In the genomic region with DNA sequence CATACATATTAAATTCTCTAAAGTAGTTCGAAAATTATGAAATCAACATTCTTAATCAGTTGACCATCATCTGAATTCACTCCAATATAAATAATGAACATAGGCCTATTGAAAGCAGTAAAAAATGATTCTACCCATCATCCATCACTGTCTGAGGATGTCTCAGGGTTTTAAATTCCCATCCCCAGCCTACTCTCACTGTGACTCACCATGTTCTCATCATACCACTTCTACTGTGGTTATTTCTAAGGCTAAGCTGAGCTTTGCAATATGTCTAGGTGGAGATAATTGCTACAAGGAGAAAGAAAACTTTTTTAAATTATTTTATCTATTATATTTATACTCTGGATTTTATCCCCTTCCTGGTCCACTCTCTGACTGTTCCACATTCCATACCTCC, we compare ENCODE assay signal across 35 mouse cellular contexts.
"Had no signal": no experiment of that assay in that cellular context is flagged by ENCODE, and none has a peak within 500 bp of the region (broad histone marks: within the 10 kb centered on the region; RNA-seq: fewer than 3 reads in every experiment).

No protein-coding gene starts in this region.

- H3K4me1 ChIP-seq: heart, embryonic 10.5 days; heart, embryonic 12.5 days; heart, embryonic 13.5 days; heart, embryonic 15.5 days; hindbrain, embryonic 10.5 days; hindbrain, embryonic 12.5 days; hindbrain, embryonic 13.5 days; hindbrain, embryonic 15.5 days; intestine, embryonic 15.5 days had no signal

- H3K9ac ChIP-seq: heart, embryonic 12.5 days; heart, embryonic 13.5 days; heart, embryonic 15.5 days; hindbrain, embryonic 12.5 days; hindbrain, embryonic 13.5 days; hindbrain, embryonic 14.5 days; hindbrain, embryonic 15.5 days; intestine, embryonic 15.5 days had no signal

- H3K27me3 ChIP-seq: heart, embryonic 12.5 days; heart, embryonic 13.5 days; heart, embryonic 15.5 days; hindbrain, embryonic 12.5 days; hindbrain, embryonic 13.5 days; hindbrain, embryonic 15.5 days; intestine, embryonic 15.5 days had no signal

- DNase-seq: heart, postnatal 10 days; heart, postnatal 14 days; heart, postnatal 36 days; heart, postnatal 4 days; kidney, adult 11 months; kidney, adult 18-20 months; kidney, adult 2 months; kidney, adult 8-10 months; kidney, adult 9 months; kidney, postnatal 10 days; kidney, postnatal 14 days; kidney, postnatal 25 days; kidney, postnatal 36 days; kidney, postnatal 4 days; layer of hippocampus, adult 9-11 months; layer of hippocampus, postnatal 36 days had no signal

- H3K36me3 ChIP-seq: heart, embryonic 10.5 days; heart, embryonic 12.5 days; heart, embryonic 13.5 days; heart, embryonic 15.5 days; hindbrain, embryonic 10.5 days; hindbrain, embryonic 12.5 days; hindbrain, embryonic 13.5 days; hindbrain, embryonic 15.5 days; intestine, embryonic 15.5 days had no signal

- H3K27ac ChIP-seq: heart, embryonic 10.5 days; heart, embryonic 13.5 days; heart, embryonic 15.5 days; hindbrain, embryonic 10.5 days; hindbrain, embryonic 12.5 days; hindbrain, embryonic 13.5 days; hindbrain, embryonic 14.5 days; hindbrain, embryonic 15.5 days; hindbrain, postnatal 0 days; intestine, embryonic 15.5 days; kidney, postnatal 0 days; layer of hippocampus, adult 2 months; left cerebral cortex, adult 2 months had no signal

- H3K9me3 ChIP-seq: heart, embryonic 10.5 days; heart, embryonic 12.5 days; heart, embryonic 13.5 days; heart, embryonic 15.5 days; hindbrain, embryonic 10.5 days; hindbrain, embryonic 12.5 days; hindbrain, embryonic 13.5 days; hindbrain, embryonic 15.5 days; intestine, embryonic 15.5 days had no signal

- H3K4me2 ChIP-seq: heart, embryonic 11.5 days; heart, embryonic 12.5 days; heart, embryonic 13.5 days; heart, embryonic 15.5 days; hindbrain, embryonic 12.5 days; hindbrain, embryonic 13.5 days; hindbrain, embryonic 14.5 days; hindbrain, embryonic 15.5 days; intestine, embryonic 15.5 days had no signal

- H3K4me3 ChIP-seq: heart, embryonic 10.5 days; heart, embryonic 12.5 days; heart, embryonic 13.5 days; heart, embryonic 15.5 days; hindbrain, embryonic 10.5 days; hindbrain, embryonic 12.5 days; hindbrain, embryonic 13.5 days; hindbrain, embryonic 15.5 days; intestine, embryonic 15.5 days; layer of hippocampus, adult 2 months; left cerebral cortex, adult 2 months had no signal

- ATAC-seq: hindbrain, embryonic 16.5 days; hindbrain, postnatal 0 days; inflammation-experienced regulatory T-cells, adult 6 months; intestine, embryonic 15.5 days; intestine, embryonic 16.5 days; intestine, postnatal 0 days had no signal
